Mouse (Mus musculus) layer of hippocampus, adult 11-12 months (tissue): ENCODE measurements around the gene Srp54b.
"Not testable (repeated sequence)": the region's sequence is repeated elsewhere in the genome, so short reads cannot be mapped to it uniquely, and the experiment has no call there.

Experiments used
- DNase-seq: peaks from one replicate; pipeline ENCODE4 v3.0.0; 2022; ENCODE audit warnings: low spot score

The Srp54b gene

DNA sequence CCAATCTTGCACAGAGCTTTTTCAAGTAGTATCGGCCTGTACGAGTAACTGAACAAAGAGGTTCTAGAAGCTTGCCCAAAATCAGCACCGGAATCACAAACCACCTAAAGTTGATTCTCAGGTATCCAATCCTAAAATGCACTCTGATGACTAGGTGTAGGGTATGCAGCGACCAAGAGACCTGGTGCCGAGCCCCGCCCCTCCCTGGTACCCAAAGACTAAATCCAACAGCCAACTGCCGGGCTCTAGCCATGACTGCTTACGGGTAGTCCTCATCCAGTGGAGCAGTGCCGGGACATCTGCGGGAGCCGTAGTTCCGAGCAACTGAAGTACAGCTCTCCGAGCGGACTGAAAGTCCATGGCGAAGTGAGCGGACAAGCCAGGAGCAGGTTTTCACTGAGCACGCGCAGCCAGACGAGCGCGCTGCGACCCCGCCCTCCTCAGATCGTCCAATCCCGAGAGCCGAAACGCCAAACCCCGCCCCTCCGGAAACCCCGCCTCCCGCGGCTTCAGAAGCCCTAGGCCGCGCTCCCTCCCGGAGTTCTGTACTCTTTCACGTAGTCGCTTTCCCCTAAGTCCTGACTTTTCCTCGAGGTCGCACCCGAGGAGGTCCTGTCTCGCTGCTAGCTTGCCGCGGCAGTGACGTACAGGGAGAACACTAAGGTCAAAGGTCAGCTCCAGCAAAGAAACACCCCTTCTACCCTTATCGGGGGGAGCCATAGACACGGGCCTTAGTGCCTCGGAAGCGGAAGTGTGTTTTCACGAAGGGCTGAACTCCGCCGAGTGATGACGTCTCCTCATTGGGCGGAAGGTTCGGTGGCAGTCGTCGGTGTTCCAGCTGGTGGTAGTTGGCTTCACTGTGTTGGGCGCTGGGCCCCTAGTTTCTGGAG is at the start of gene Srp54b:
TSS of gene Srp54b (plus strand) at position 546 of the 890 bp plus-strand sequence.
- not testable (repeated sequence) for DNase-seq

DNA sequence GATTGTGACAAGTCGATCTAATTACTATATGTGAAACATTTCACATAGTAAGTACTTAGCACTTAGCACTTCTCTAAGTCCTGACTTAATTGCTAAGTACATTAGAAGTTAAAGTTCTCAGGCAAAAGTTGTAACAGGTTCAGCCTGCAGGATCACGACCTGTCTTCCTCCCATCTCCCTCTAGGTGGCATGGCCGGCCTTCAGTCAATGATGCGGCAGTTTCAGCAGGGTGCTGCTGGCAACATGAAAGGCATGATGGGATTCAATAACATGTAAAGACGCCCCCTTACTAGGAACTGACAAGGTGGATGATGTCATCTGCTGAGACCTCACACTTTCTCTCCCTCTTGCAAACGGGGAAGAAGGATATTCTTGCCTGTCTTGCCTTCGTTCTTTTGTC is 42.3 kb upstream of the Srp54b start:
- DNase-seq, result not testable (repeated sequence)

DNA sequence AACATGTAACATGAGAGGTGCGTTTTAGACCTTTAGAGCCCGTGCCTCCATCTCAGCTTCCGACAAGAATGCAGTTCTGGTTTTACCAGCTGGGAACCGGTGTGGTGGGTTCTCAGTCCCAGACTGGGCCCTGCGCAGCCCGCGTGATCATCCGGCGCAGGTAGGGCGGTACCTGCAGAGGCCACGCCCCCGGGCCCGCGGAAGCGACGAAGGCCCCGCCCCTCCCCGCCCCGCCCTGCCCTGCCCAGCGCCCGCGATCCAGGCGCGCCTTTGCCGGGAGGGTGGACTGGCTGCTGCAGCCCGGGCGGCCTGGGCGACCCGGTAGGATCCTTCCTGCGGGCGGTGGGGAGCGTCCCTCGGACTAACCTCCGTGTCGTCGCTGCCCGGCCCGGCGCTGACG is 30.7 kb upstream of the Srp54b start, which contains the start of gene Fam177a:
TSS of gene Fam177a (plus strand) at position 228 of the 400 bp plus-strand sequence.
- DNase-seq, result not testable (repeated sequence)

DNA sequence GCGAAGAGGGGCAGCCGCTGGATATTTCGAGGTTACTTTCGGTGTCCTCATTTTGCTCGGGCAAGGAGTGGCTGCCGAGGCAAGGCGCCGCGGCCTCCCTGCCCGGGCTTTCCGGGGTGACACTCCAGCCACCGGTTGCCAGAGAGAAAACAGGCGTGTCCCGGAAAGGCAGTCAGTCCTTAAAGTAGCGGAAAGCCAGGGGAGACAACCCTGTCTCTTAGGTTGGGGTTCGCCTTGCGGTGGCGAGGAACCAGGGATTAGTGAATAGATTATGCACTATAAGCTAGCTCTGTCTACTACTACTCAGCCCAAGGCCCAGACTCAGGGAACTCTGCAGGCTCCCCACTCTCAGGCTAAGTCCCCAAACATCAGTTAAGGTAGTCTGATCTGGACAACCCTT is 30.2 kb upstream of the Srp54b start:
- DNase-seq, result not testable (repeated sequence)

DNA sequence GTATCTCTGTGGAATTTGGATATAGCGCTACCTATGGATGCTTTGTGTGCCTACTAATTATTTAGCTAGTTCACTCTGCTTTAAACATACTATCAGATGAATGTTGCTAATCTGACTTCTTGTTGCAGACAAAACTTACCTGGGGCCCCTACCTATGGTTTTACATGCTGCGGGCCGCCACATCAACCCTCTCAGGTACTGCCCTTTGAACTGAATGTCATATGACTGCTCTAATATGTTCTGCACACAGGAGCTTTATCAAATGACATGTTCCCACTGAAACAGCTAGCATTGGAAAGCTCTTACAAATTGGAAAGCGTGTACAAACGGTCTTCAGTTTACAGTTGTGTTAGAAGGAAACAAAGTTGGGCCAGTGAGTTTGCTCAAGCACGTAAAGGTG is 19.4 kb upstream of the Srp54b start:
- not testable (repeated sequence) for DNase-seq

DNA sequence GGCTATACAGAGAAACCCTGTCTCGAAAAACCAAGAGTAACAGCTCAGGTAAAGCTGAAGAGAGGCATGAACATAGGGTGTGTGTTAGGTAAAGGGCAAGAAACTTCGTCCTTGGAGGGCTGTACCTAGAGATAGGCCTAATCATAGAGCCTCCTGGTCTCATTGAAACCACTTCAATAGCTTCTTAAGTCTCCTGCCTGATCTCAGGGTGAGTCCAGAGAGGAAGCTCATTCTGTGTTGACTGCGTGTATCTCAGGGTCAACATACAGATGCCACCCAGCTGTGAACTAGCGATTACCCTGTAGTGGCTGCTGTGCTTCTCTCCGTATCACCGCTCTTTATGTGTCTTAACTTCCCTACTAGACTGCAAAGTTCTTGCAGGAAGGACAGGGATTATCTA is 17.0 kb upstream of the Srp54b start:
- DNase-seq, result not testable (repeated sequence)

DNA sequence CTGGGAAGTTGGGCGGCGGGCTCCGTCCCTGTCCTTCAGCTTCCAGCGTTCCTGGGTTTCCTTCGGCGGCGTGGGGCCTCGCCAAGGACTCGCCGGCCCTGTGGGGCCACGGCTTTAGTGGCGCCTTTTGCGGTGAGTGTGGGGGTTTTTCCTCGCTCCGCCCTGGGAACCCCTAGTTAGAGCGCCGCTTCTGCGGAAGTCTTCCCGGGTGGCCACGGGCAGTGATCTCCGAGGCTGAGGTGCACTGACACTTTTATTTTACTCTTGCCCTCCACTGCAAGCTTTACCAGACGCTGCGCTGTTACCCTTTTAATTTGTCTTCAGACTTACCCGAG is 512 bp downstream of the Srp54b start:
- not testable (repeated sequence) for DNase-seq

DNA sequence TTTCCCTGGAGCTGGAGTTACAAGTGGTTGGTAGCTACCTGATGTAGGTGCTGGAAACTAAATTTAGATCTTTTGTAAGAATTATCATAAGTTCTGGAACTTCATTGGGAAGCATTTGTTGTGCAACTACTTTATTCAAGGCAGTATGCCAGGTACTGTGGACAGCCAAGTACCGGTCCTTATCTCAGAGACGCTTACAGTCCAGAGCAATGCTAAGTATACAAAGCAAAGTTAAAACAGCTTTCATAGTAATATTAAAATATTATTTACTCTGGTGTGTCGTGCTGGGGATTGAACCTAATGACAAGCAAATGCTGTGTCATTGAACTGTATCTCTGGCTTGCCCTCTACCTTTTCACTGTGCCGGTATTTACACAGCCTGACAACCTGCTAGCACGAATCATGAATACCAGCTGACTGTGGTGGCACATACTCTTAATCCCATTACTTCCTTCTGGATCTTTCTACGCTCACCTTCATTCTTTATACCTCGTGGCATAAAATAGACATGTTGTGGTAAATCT is 12.2 kb downstream of the Srp54b start:
- not testable (repeated sequence) for DNase-seq

DNA sequence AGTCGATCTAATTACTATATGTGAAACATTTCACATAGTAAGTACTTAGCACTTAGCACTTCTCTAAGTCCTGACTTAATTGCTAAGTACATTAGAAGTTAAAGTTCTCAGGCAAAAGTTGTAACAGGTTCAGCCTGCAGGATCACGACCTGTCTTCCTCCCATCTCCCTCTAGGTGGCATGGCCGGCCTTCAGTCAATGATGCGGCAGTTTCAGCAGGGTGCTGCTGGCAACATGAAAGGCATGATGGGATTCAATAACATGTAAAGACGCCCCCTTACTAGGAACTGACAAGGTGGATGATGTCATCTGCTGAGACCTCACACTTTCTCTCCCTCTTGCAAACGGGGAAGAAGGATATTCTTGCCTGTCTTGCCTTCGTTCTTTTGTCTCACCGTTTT is 32.8 kb downstream of the Srp54b start:
- not testable (repeated sequence) for DNase-seq

DNA sequence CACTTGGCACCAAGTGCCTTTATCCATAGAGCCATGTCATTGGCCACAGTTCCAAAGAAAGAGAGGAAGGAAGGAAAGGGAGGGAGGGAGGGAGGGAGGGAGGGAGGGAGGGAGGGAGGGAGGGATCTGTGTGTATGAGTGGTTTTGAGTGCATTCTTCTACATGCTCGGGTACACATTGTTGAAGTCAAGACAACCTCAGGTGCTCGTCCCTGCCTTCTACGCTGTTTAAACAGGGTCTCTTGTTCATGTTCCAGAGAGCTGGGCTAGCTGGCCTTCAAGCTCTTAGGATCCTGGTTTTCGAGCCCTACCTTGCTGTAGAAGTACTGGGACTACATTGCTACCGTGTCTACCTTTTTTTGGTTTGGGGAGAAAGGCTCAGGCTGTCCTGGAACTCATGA is 34.2 kb downstream of the Srp54b start:
- not testable (repeated sequence) for DNase-seq

DNA sequence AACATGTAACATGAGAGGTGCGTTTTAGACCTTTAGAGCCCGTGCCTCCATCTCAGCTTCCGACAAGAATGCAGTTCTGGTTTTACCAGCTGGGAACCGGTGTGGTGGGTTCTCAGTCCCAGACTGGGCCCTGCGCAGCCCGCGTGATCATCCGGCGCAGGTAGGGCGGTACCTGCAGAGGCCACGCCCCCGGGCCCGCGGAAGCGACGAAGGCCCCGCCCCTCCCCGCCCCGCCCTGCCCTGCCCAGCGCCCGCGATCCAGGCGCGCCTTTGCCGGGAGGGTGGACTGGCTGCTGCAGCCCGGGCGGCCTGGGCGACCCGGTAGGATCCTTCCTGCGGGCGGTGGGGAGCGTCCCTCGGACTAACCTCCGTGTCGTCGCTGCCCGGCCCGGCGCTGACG is 44.4 kb downstream of the Srp54b start, which contains the start of gene 1700047I17Rik2:
TSS of gene 1700047I17Rik2 (plus strand) at position 287 of the 400 bp plus-strand sequence.
- DNase-seq, result not testable (repeated sequence)

DNA sequence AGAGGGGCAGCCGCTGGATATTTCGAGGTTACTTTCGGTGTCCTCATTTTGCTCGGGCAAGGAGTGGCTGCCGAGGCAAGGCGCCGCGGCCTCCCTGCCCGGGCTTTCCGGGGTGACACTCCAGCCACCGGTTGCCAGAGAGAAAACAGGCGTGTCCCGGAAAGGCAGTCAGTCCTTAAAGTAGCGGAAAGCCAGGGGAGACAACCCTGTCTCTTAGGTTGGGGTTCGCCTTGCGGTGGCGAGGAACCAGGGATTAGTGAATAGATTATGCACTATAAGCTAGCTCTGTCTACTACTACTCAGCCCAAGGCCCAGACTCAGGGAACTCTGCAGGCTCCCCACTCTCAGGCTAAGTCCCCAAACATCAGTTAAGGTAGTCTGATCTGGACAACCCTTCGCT is 44.9 kb downstream of the Srp54b start:
- not testable (repeated sequence) for DNase-seq

DNA sequence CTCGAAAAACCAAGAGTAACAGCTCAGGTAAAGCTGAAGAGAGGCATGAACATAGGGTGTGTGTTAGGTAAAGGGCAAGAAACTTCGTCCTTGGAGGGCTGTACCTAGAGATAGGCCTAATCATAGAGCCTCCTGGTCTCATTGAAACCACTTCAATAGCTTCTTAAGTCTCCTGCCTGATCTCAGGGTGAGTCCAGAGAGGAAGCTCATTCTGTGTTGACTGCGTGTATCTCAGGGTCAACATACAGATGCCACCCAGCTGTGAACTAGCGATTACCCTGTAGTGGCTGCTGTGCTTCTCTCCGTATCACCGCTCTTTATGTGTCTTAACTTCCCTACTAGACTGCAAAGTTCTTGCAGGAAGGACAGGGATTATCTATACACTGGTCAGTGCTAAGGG is 58.0 kb downstream of the Srp54b start:
- not testable (repeated sequence) for DNase-seq

DNA sequence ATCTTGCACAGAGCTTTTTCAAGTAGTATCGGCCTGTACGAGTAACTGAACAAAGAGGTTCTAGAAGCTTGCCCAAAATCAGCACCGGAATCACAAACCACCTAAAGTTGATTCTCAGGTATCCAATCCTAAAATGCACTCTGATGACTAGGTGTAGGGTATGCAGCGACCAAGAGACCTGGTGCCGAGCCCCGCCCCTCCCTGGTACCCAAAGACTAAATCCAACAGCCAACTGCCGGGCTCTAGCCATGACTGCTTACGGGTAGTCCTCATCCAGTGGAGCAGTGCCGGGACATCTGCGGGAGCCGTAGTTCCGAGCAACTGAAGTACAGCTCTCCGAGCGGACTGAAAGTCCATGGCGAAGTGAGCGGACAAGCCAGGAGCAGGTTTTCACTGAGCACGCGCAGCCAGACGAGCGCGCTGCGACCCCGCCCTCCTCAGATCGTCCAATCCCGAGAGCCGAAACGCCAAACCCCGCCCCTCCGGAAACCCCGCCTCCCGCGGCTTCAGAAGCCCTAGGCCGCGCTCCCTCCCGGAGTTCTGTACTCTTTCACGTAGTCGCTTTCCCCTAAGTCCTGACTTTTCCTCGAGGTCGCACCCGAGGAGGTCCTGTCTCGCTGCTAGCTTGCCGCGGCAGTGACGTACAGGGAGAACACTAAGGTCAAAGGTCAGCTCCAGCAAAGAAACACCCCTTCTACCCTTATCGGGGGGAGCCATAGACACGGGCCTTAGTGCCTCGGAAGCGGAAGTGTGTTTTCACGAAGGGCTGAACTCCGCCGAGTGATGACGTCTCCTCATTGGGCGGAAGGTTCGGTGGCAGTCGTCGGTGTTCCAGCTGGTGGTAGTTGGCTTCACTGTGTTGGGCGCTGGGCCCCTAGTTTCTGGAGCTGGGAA is 75.0 kb downstream of the Srp54b start, which contains the start of gene Srp54c:
TSS of gene Srp54c (plus strand) at position 543 of the 894 bp plus-strand sequence.
- DNase-seq, result not testable (repeated sequence)

DNA sequence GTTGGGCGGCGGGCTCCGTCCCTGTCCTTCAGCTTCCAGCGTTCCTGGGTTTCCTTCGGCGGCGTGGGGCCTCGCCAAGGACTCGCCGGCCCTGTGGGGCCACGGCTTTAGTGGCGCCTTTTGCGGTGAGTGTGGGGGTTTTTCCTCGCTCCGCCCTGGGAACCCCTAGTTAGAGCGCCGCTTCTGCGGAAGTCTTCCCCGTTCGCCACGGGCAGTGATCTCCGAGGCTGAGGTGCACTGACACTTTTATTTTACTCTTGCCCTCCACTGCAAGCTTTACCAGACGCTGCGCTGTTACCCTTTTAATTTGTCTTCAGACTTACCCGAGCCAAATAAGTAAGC is 75.6 kb downstream of the Srp54b start:
- DNase-seq, result not testable (repeated sequence)
